Mouse (Mus musculus): ENCODE data around the gene Scrn3. TPM values are rescaled to one million over a fixed set of nuclear protein-coding genes. Genes with fewer than 3 reads are reported as not detected.

The Scrn3 gene
- total and polyA plus RNA-seq, 2 experiments from 2014 or later: 5.1 to 5.3 TPM

GRCm38 (mm10) chr2:73270593-73271458 is 41.6 kb upstream of the Scrn3 start:
- ATAC-seq: no peak
- H3K27ac ChIP-seq (ENCODE audit: low read depth, low read length): peak overlapping the region; percentile 67
- peak; percentile 65 for DNase-seq
- peak; percentile 26; the same call in 1 of the 2 replicates for TF ChIP-seq CTCF (IDR thresholded peaks at IDR 0.05; ENCODE audit: low read depth)
- H3K9me3 ChIP-seq (ENCODE audit: low read length): no peaks in the 10 kb centered on the region
- H3K4me2 ChIP-seq (ENCODE audit: low read depth): peak overlapping the region; percentile 46
- no peak overlapping the region for H3K9ac ChIP-seq
- peaks cover 4% of the 10 kb centered on the region; the same call in 1 of the 2 replicates for H3K36me3 ChIP-seq (ENCODE audit: insufficient read depth)
- H3K4me1 ChIP-seq (ENCODE audit: insufficient read depth): no peaks in the 10 kb centered on the region
- WGBS: 2% methylated on average over 38 of the region's 38 CpGs
- H3K27me3 ChIP-seq (ENCODE audit: insufficient read depth, low read length): peaks cover 32% of the 10 kb centered on the region; the same call in 1 of the 2 replicates
- H3K4me3 ChIP-seq (ENCODE audit: low read depth, low read length): peak overlapping the region; percentile 42

GRCm38 (mm10) chr2:73271459-73272161 is 40.8 kb upstream of the Scrn3 start, which contains the start of gene Sp9:
Gene Sp9 (plus strand): TSS chr2:73271925.
- peak; percentile 89 for DNase-seq
- Histone ChIP-seq H3K9me3 (ENCODE audit: low read length) (no peaks in the 10 kb centered on the region), H3K4me1 (ENCODE audit: insufficient read depth) (no peaks in the 10 kb centered on the region), H3K4me2 (ENCODE audit: low read depth) (peak within 1 kb of the TSS; percentile 46), H3K36me3 (ENCODE audit: insufficient read depth) (peaks cover 4% of the 10 kb centered on the region; the same call in 1 of the 2 replicates), H3K27me3 (ENCODE audit: insufficient read depth, low read length) (peaks cover 25% of the 10 kb centered on the region; the same call in 1 of the 2 replicates), H3K4me3 (ENCODE audit: low read depth, low read length) (peak within 1 kb of the TSS; percentile 42), H3K9ac (peak within 1 kb of the TSS; percentile 61), H3K27ac (ENCODE audit: low read depth, low read length) (peak within 1 kb of the TSS; percentile 82)
- ATAC-seq: peak; percentile 94
- TF ChIP-seq CTCF (IDR thresholded peaks at IDR 0.05; ENCODE audit: low read depth): no peak
- WGBS: 2% methylated on average over 48 of the region's 48 CpGs

DNA sequence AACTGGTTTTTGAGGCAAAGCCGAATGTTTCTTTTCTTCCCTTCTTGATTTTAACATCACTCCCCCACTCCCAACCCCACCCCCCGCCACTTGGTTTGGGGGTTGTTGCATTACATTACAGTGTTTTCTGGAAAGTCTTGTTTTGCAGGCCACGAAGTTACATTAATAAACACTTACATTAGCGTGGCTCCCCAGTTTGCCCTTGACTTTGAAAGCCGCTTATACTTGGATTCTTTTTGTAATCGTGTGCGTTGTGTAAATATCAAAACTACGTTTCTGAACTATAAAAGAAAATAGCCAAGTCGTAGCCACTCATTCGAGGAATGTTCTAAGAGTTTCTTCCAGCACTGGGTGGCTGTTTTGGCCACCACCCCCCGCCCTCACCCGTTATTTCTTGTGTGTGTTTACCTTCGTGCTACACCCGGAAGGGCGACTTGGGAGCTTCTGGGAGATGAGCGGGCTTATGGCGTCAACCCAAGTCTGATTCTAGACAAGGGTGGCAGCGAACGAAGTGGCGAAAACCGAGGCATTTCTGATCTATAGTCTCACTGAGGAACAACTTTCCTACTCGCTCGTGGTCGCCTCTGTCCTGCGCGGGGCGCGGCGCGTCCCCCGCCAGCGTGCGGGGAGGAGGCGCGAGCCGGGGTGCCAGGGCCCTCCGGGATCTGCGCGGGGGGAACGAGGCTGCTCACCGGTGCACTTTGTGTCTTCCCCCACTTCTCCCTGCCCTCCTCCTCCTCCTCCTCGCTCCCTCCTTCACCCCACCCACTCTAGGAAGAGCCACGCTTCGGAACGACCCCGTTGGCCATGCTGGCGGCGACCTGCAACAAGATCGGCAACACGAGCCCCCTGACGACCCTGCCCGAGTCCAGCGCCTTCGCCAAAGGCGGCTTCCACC is 39.8 kb upstream of the Scrn3 start:
- Histone ChIP-seq H3K27ac (ENCODE audit: low read depth, low read length) (peak overlapping the region; percentile 82), H3K4me2 (ENCODE audit: low read depth) (peak overlapping the region; percentile 46), H3K27me3 (ENCODE audit: insufficient read depth, low read length) (peaks cover 20% of the 10 kb centered on the region; the same call in 1 of the 2 replicates), H3K36me3 (ENCODE audit: insufficient read depth) (peaks cover 4% of the 10 kb centered on the region; the same call in 1 of the 2 replicates), H3K9ac (peak overlapping the region; percentile 61), H3K9me3 (ENCODE audit: low read length) (no peaks in the 10 kb centered on the region), H3K4me3 (ENCODE audit: low read depth, low read length) (peak overlapping the region; percentile 42), H3K4me1 (ENCODE audit: insufficient read depth) (no peaks in the 10 kb centered on the region)
- TF ChIP-seq CTCF (IDR thresholded peaks at IDR 0.05; ENCODE audit: low read depth): no peak
- peak; percentile 70 for DNase-seq
- no peak for ATAC-seq
- under 1% methylated on average over 55 of the region's 55 CpGs for WGBS

- DNase-seq (peak; percentile 47), ATAC-seq (0 out of 2 replicates have a peak, but pooled peaks have one; percentile 1)
- H3K27ac ChIP-seq (ENCODE audit: low read depth, low read length): peak overlapping the region; percentile 82
- H3K27me3 ChIP-seq (ENCODE audit: insufficient read depth, low read length): peaks cover 14% of the 10 kb centered on the region; the same call in 1 of the 2 replicates
- H3K4me3 ChIP-seq (ENCODE audit: low read depth, low read length): peak overlapping the region; percentile 42
- TF ChIP-seq CTCF (IDR thresholded peaks at IDR 0.05; ENCODE audit: low read depth): peak; percentile 27; the same call in 1 of the 2 replicates
- H3K4me1 ChIP-seq (ENCODE audit: insufficient read depth): no peaks in the 10 kb centered on the region
- WGBS: under 1% methylated on average over 83 of the region's 110 CpGs
- peak overlapping the region; percentile 61 for H3K9ac ChIP-seq
- H3K9me3 ChIP-seq (ENCODE audit: low read length): no peaks in the 10 kb centered on the region
- H3K36me3 ChIP-seq (ENCODE audit: insufficient read depth): peaks cover 4% of the 10 kb centered on the region; the same call in 1 of the 2 replicates
- H3K4me2 ChIP-seq (ENCODE audit: low read depth): peak overlapping the region; percentile 46
Observed at GRCm38 (mm10) chr2:73273249-73274118, 38.9 kb upstream of the Scrn3 start.

DNA sequence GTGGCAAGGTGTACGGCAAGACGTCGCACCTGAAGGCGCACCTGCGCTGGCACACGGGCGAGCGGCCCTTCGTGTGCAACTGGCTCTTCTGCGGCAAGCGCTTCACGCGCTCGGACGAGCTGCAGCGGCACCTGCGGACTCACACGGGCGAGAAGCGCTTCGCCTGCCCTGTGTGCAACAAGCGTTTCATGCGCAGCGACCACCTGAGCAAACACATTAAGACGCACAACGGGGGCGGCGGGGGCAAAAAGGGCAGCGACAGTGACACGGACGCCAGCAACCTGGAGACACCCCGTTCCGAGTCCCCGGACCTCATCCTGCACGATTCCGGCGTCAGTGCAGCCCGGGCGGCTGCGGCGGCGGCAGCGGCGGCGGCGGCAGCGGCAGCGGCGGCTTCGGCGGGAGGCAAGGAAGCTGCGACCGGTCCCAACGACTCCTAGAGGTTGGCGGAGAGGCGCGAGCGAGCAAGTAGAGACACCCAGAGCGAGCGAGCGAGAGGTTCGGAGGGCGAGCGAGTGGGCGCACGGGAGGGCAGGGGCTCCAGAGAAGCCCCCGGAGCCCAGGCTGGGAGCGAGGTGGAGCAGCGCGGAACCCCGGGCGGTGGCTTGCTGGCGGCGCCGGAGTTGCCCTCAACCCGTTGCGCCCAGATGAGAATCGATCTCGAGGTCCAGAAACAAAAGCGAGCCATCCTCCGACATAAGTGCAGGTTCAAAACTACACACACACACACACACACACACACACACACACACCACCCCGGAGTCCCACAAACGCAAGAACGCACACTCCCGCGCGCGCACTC is 38.1 kb upstream of the Scrn3 start:
- Histone ChIP-seq H3K27ac (ENCODE audit: low read depth, low read length) (peak overlapping the region; percentile 82), H3K36me3 (ENCODE audit: insufficient read depth) (peaks cover 4% of the 10 kb centered on the region; the same call in 1 of the 2 replicates), H3K4me3 (ENCODE audit: low read depth, low read length) (peak overlapping the region; percentile 42), H3K9ac (peak overlapping the region; percentile 61), H3K9me3 (ENCODE audit: low read length) (no peaks in the 10 kb centered on the region), H3K4me2 (ENCODE audit: low read depth) (peak overlapping the region; percentile 46), H3K27me3 (ENCODE audit: insufficient read depth, low read length) (peaks cover 21% of the 10 kb centered on the region), H3K4me1 (ENCODE audit: insufficient read depth) (0 out of 2 replicates have a peak, but pooled peaks cover 5% of the 10 kb centered on the region)
- peak; percentile 61 for DNase-seq
- no peak for ATAC-seq
- TF ChIP-seq CTCF (IDR thresholded peaks at IDR 0.05; ENCODE audit: low read depth): no peak
- WGBS: 1% methylated on average over 88 of the region's 88 CpGs

Data from forebrain, postnatal 0 days (tissue).